24 mouse cellular contexts compared by ENCODE assay signal in genomic region chr10:95591257-95591656, GRCm38 (mm10). TPM values are rescaled to one million over a fixed set of nuclear protein-coding genes. Genes with fewer than 3 reads are reported as not detected.
DNase-seq lines count a peak whose midpoint lies in the region; ATAC-seq lines count a peak whose summit lies in the region.
"Had no signal": no experiment of that assay in that cellular context is flagged by ENCODE, and none has a peak within 500 bp of the region (broad histone marks: within the 10 kb centered on the region; RNA-seq: fewer than 3 reads in every experiment).

No protein-coding gene starts in this region.

- no peak overlapping the region for H3K27ac ChIP-seq in kidney, embryonic 15.5 days
- H3K27ac ChIP-seq: embryonic facial prominence, embryonic 13.5 days; embryonic facial prominence, embryonic 15.5 days; forebrain, embryonic 10.5 days; forebrain, embryonic 12.5 days had no signal

- no peaks in the 10 kb centered on the region for H3K27me3 ChIP-seq in kidney, embryonic 15.5 days
- H3K27me3 ChIP-seq: embryonic facial prominence, embryonic 15.5 days had no signal

- no peak overlapping the region for H3K9ac ChIP-seq in kidney, embryonic 15.5 days
- H3K9ac ChIP-seq: embryonic facial prominence, embryonic 13.5 days; embryonic facial prominence, embryonic 15.5 days; forebrain, embryonic 12.5 days had no signal

- H3K4me3 ChIP-seq in kidney, embryonic 15.5 days (replicated peaks) = no peak overlapping the region
- H3K4me3 ChIP-seq: embryonic facial prominence, embryonic 13.5 days; embryonic facial prominence, embryonic 15.5 days; erythroblast, embryonic 14.5 days; forebrain, embryonic 10.5 days; forebrain, embryonic 12.5 days had no signal

- H3K36me3 ChIP-seq in kidney, embryonic 15.5 days = no peaks in the 10 kb centered on the region
- H3K36me3 ChIP-seq: embryonic facial prominence, embryonic 13.5 days; embryonic facial prominence, embryonic 15.5 days; forebrain, embryonic 10.5 days; forebrain, embryonic 12.5 days had no signal

- H3K4me2 ChIP-seq in kidney, embryonic 15.5 days = no peak overlapping the region
- H3K4me2 ChIP-seq: embryonic facial prominence, embryonic 13.5 days; embryonic facial prominence, embryonic 15.5 days; forebrain, embryonic 12.5 days had no signal

- H3K9me3 ChIP-seq in kidney, embryonic 15.5 days (replicated peaks) = 0 out of 2 replicates have a peak, but pooled peaks cover 3% of the 10 kb centered on the region
- H3K9me3 ChIP-seq: embryonic facial prominence, embryonic 13.5 days; embryonic facial prominence, embryonic 15.5 days; forebrain, embryonic 10.5 days; forebrain, embryonic 12.5 days had no signal

- DNase-seq in kidney, adult 11 months = peak; percentile 48
- DNase-seq in kidney, postnatal 4 days = no peak
- peak; percentile 46 for DNase-seq in kidney, adult 9 months
- peak; percentile 16 to 59 for DNase-seq in kidney, postnatal 25 days
- DNase-seq in kidney, adult 18-20 months = no peak
- DNase-seq in yolk sac, embryonic 10.5 days (ENCODE audit: low spot score) = peak; percentile 32
- DNase-seq in spleen, adult 12 weeks (ENCODE audit: low spot score) = no peak
- DNase-seq: adrenal gland, adult 2 months; adrenal gland, postnatal 10 days; adrenal gland, postnatal 25 days; cerebellum, adult 11 months; cerebellum, adult 18-20 months; cerebellum, adult 8-10 months; cerebellum, adult 9-11 months; cerebellum, postnatal 14 days; cerebellum, postnatal 36 days; embryo, embryonic 11 days had no signal

- 81% methylated on average over 4 of the region's 4 CpGs for WGBS in kidney, embryonic 15.5 days

- ATAC-seq in kidney, embryonic 15.5 days (replicated peaks; ENCODE audit: low FRiP score) = no peak
- ATAC-seq: forebrain, embryonic 14.5 days had no signal

- H3K4me1 ChIP-seq in kidney, embryonic 15.5 days = no peaks in the 10 kb centered on the region
- H3K4me1 ChIP-seq: embryonic facial prominence, embryonic 13.5 days; embryonic facial prominence, embryonic 15.5 days had no signal

RNA-seq across cellular contexts. Expression of gene Nudt4, which starts 27.3 kb away (rescaled TPM):
- polyA plus RNA-seq in kidney, embryonic 15.5 days (2015; fragmentation: Nextera tagmentation; extraction: Ambion mirVana) = 113 and 125 TPM in 2 replicates

Comparison
In these comparisons a context has a peak if more than half of its experiments do, and no peak if none do; other contexts are left out.
1. DNase-seq: peak in kidney, adult 11 months (single experiment), kidney, adult 9 months (single experiment), kidney, postnatal 25 days (2 of 2) and yolk sac, embryonic 10.5 days (single experiment); none in kidney, postnatal 4 days (0 of 2), kidney, adult 18-20 months (single experiment) and spleen, adult 12 weeks (single experiment).